In genomic region chr3:100825225-100825965, GRCm38 (mm10) we compare ENCODE assay signal across 19 mouse cellular contexts. TPM values are rescaled to one million over a fixed set of nuclear protein-coding genes. Genes with fewer than 3 reads are reported as not detected.
DNase-seq lines count a peak whose midpoint lies in the region; ATAC-seq and TF ChIP-seq lines count a peak whose summit lies in the region.
"Had no signal": no experiment of that assay in that cellular context is flagged by ENCODE, and none has a peak within 500 bp of the region (broad histone marks: within the 10 kb centered on the region; RNA-seq: fewer than 3 reads in every experiment).

Vtcn1 (plus strand) TSS chr3:100825459.

- ATAC-seq in kidney, embryonic 14.5 days (ENCODE audit: low FRiP score, low TSS enrichment): no peak
- ATAC-seq: activated CD4-positive, CD25-positive, alpha-beta regulatory T cell, adult 4 months had no signal

- peak within 1 kb of the TSS; percentile 13; the same call in 1 of the 2 replicates for H3K4me3 ChIP-seq in gastrocnemius, adult 2 months
- H3K4me3 ChIP-seq in kidney, embryonic 14.5 days (ENCODE audit: low read length): no peak within 1 kb of the TSS
- H3K4me3 ChIP-seq: midbrain, embryonic 12.5 days; myocyte had no signal

- no peak for DNase-seq in gastrocnemius, adult 2 months
- no peak for DNase-seq in gastrocnemius, postnatal 36 days
- peak; percentile 20 to 26 for DNase-seq in kidney, adult 8-10 months
- peak; percentile 19 for DNase-seq in 3134 (ENCODE audit: extremely low read depth, insufficient read length, low spot score)
- peak; percentile 25 for DNase-seq in fibroblast of lung, adult 2 months (ENCODE audit: low read depth)
- no peak for DNase-seq in embryo, embryonic 9.5 days (ENCODE audit: extremely low spot score)
- DNase-seq in MN1 (ENCODE audit: low spot score): no peak
- DNase-seq: adrenal gland, postnatal 36 days; cerebellum, postnatal 25 days; heart, postnatal 10 days; layer of hippocampus, adult 9-11 months; right cerebral cortex, adult 18-20 months; thymus, postnatal 14 days had no signal

- 0 out of 2 replicates have a peak, but pooled peaks cover 6% of the 10 kb centered on the region for H3K4me1 ChIP-seq in kidney, embryonic 14.5 days (ENCODE audit: control insufficient read depth, insufficient read depth, low read length)
- H3K4me1 ChIP-seq: midbrain, embryonic 12.5 days had no signal

- no peak within 1 kb of the TSS for H3K27ac ChIP-seq in gastrocnemius, adult 2 months
- no peak within 1 kb of the TSS; the same call in 1 of the 2 replicates for H3K27ac ChIP-seq in kidney, embryonic 14.5 days (ENCODE audit: low read depth, low read length)
- H3K27ac ChIP-seq: midbrain, embryonic 12.5 days had no signal

- H3K9ac ChIP-seq in kidney, embryonic 14.5 days (ENCODE audit: low read depth, low read length): no peak within 1 kb of the TSS
- H3K9ac ChIP-seq: midbrain, embryonic 12.5 days had no signal

- no peaks in the 10 kb centered on the region for H3K36me3 ChIP-seq in kidney, embryonic 14.5 days (ENCODE audit: control insufficient read depth, insufficient read depth, low read length)
- H3K36me3 ChIP-seq: midbrain, embryonic 12.5 days had no signal

- no peaks in the 10 kb centered on the region for H3K27me3 ChIP-seq in kidney, embryonic 14.5 days (ENCODE audit: control insufficient read depth, insufficient read depth, low read length)
- H3K27me3 ChIP-seq: midbrain, embryonic 12.5 days had no signal

- intact Hi-C loops in gastrocnemius, adult 2 months (cut with DNase I): no loop called here
- intact Hi-C loops in gastrocnemius, postnatal 36 days (cut with DNase I): no loop called here

- H3K4me2 ChIP-seq in kidney, embryonic 14.5 days (replicated peaks; ENCODE audit: low read depth, low read length): no peak within 1 kb of the TSS
- H3K4me2 ChIP-seq: midbrain, embryonic 12.5 days had no signal

- no peaks in the 10 kb centered on the region for H3K9me3 ChIP-seq in kidney, embryonic 14.5 days (ENCODE audit: control insufficient read depth, low read length)
- H3K9me3 ChIP-seq: midbrain, embryonic 12.5 days had no signal

- 47% methylated on average over 6 of the region's 6 CpGs for WGBS in kidney, embryonic 14.5 days

- TF ChIP-seq CTCF in gastrocnemius, adult 2 months (IDR thresholded peaks at IDR 0.05): no peak

RNA-seq across cellular contexts. Expression of gene Vtcn1, which starts in this region (rescaled TPM):
- total RNA-seq in gastrocnemius, adult 2 months (2021): under 1 TPM in 1 of 2 experiments, not detected in 1; 0.28 TPM
- under 1 TPM; 0.20 to 0.26 TPM for total RNA-seq in gastrocnemius, postnatal 36 days (2021)
- polyA plus RNA-seq in kidney, embryonic 14.5 days (2014; fragmentation: Nextera tagmentation; extraction: Ambion mirVana): 0.34 and 0.50 TPM in 2 replicates
- total RNA-seq: left cerebral cortex, postnatal 10 days had no signal
- polyA plus RNA-seq: activated CD4-positive, CD25-positive, alpha-beta regulatory T cell, adult 4 months; spleen, adult 2 months had no signal

Comparison
In these comparisons a context has a peak if more than half of its experiments do, and no peak if none do; other contexts are left out.
1. DNase-seq: peak in kidney, adult 8-10 months (2 of 2), 3134 (single experiment) and fibroblast of lung, adult 2 months (single experiment); none in gastrocnemius, adult 2 months (single experiment), gastrocnemius, postnatal 36 days (0 of 2), embryo, embryonic 9.5 days (single experiment) and MN1 (single experiment).